Mouse (Mus musculus): ENCODE measurements around the gene Bcl3.

- no peak for TF ChIP-seq POLR2A (IDR thresholded peaks at IDR 0.05; ENCODE audit: borderline replicate concordance, low read depth, low read length)
- no peak for TF ChIP-seq CTCF (IDR thresholded peaks at IDR 0.05; ENCODE audit: low read depth, low read length)
Observed at GRCm38 (mm10) chr7:19818875-19819274, 3.7 kb downstream of the Bcl3 start.

All from bone marrow macrophage, adult 2 months (primary cell).